Mouse (Mus musculus): ENCODE measurements around the gene Il4i1. TPM values are rescaled to one million over a fixed set of nuclear protein-coding genes. Genes with fewer than 3 reads are reported as not detected.

Gene Il4i1
- total and polyA plus RNA-seq, 2 experiments from 2014 or later = 1.1 TPM; not detected in 1

DNA sequence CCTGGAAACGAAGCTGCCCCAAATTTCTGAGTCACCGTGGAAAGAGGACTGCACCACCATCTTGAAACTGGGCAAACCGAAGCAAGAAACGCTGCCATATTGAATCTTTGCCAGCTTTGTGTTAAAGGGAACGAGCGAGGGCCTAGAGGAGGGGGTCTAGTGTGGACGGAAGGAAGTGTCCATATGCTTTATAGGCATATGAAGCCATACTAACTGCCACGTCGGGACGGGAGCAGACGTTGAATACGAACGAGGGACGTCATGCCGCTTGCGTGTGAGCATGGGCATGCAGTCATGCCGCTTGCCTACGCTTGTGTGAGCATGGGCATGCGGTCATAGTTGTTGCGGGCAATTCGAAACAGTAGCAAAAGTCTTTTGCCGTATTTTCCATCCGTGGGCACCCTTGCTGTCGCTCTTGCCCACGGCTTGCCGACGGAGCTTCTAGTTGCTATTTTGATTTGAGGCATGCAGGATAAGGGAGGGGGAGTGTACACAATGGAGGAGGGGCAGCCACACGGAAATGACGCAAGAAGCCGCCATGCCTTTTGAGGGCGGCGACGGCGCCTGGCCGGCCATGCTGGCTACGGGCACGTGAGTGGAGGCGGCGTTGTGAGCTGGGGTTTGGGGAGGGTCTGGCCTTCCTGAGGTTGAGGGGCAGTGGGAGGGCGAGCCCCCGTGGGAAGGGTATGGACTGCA is 33.4 kb downstream of the Il4i1 start:
- no peaks in the 10 kb centered on the region for H3K9me3 ChIP-seq (replicated peaks; ENCODE audit: control insufficient read depth, low read length)
- peak overlapping the region; percentile 81 for H3K4me3 ChIP-seq (ENCODE audit: low read depth, low read length)
- peak overlapping the region; percentile 82 for H3K4me2 ChIP-seq (ENCODE audit: low read depth, low read length)
- H3K4me1 ChIP-seq (ENCODE audit: control insufficient read depth, insufficient read depth) = peaks cover 21% of the 10 kb centered on the region
- peak overlapping the region; percentile 83 for H3K9ac ChIP-seq (replicated peaks; ENCODE audit: low read depth, low read length)
- under 1% methylated on average over 41 of the region's 41 CpGs for WGBS
- no peaks in the 10 kb centered on the region for H3K27me3 ChIP-seq (ENCODE audit: control insufficient read depth, insufficient read depth, low read length)
- TF ChIP-seq CTCF (IDR thresholded peaks at IDR 0.05; ENCODE audit: low read depth) = no peak
- TF ChIP-seq EP300 (IDR thresholded peaks at IDR 0.05; ENCODE audit: low read depth) = 0 out of 2 replicates have a peak, but pooled peaks have one; percentile 62
- ATAC-seq (ENCODE audit: insufficient read depth, low read depth) (peak; percentile 67), DNase-seq (ENCODE audit: low spot score) (peak; percentile 96)
- peaks cover 29% of the 10 kb centered on the region for H3K36me3 ChIP-seq (replicated peaks; ENCODE audit: control insufficient read depth, insufficient read depth, low read length)
- H3K27ac ChIP-seq (ENCODE audit: low read depth) = peak overlapping the region; percentile 98

DNA sequence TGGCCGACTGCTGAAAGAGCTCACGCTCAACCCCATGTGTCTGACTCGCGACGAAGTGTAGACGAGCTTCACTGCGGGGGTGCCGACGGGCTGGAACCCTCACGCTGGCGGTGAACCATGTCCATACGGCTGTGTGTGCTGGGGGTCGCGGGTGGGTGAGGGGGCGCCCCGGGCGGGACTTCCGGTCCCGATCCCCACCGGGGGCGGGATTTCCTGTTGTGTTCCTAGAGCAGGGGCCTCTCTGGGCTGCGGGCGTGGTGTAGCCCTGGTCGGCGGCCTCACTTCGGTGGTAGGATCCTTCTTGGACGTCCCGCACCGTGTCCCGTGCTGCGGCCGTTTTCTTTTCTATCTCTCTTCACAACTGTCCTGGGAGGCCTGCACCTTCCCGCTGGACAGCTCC is 34.0 kb downstream of the Il4i1 start:
- Histone ChIP-seq H3K27me3 (ENCODE audit: control insufficient read depth, insufficient read depth, low read length) (no peaks in the 10 kb centered on the region), H3K36me3 (replicated peaks; ENCODE audit: control insufficient read depth, insufficient read depth, low read length) (peaks cover 23% of the 10 kb centered on the region), H3K27ac (ENCODE audit: low read depth) (peak overlapping the region; percentile 98), H3K9me3 (replicated peaks; ENCODE audit: control insufficient read depth, low read length) (no peaks in the 10 kb centered on the region), H3K4me3 (ENCODE audit: low read depth, low read length) (peak overlapping the region; percentile 81), H3K9ac (replicated peaks; ENCODE audit: low read depth, low read length) (peak overlapping the region; percentile 83), H3K4me1 (ENCODE audit: control insufficient read depth, insufficient read depth) (peaks cover 25% of the 10 kb centered on the region), H3K4me2 (ENCODE audit: low read depth, low read length) (peak overlapping the region; percentile 82)
- ATAC-seq (ENCODE audit: insufficient read depth, low read depth) (peak; percentile 15), DNase-seq (ENCODE audit: low spot score) (peak; percentile 63)
- 0% methylated on average over 32 of the region's 33 CpGs for WGBS
- TF ChIP-seq EP300 (IDR thresholded peaks at IDR 0.05; ENCODE audit: low read depth) = no peak; the same call in 1 of the 2 replicates
- no peak for TF ChIP-seq CTCF (IDR thresholded peaks at IDR 0.05; ENCODE audit: low read depth)

DNA sequence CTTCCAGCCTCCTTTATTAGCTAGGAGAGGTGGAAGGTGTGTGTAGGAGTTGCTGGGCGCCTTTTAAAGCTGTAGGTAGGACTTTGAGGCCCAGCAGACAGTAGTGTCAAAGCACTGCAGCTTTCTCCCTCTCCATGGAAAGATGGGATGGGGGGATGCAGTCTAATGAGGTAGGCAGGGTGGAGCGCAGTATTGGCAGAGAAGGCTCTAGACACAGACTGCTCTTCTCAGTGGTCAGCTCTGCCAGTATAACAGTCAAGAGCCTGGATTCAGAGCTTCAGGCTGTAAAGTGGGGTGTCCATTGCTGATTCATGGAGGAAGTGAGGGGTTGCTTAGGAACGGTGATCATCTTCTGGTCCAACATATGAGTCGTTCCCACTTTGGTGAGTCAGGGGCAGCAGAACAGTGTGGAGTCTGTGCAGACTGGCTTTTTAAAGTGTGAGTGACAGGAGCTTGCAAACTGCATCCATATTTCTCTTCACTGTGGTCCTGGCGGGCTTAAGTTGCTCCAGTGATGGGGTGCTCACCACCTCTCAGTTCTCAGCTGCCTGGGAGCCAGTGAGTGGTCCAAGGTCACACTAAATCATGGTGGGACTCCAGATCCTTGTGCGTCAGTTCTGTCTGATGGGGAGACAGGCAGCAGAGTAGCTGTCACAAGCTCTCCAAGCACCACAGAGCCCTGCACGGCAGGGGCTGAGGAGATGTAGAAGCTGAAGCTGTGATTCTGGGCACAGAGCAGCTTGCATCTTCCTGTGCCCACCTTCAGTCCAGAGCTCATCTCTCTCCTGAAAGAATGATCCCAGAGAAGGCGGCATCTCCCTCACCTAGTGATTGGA is 34.8 kb downstream of the Il4i1 start:
- no peak for ATAC-seq (ENCODE audit: insufficient read depth, low read depth)
- H3K36me3 ChIP-seq (replicated peaks; ENCODE audit: control insufficient read depth, insufficient read depth, low read length) = peaks cover 14% of the 10 kb centered on the region
- peak overlapping the region; percentile 83 for H3K9ac ChIP-seq (replicated peaks; ENCODE audit: low read depth, low read length)
- H3K4me1 ChIP-seq (ENCODE audit: control insufficient read depth, insufficient read depth) = peaks cover 28% of the 10 kb centered on the region
- peak overlapping the region; percentile 82 for H3K4me2 ChIP-seq (ENCODE audit: low read depth, low read length)
- DNase-seq (ENCODE audit: low spot score) = no peak
- H3K4me3 ChIP-seq (ENCODE audit: low read depth, low read length) = peak overlapping the region; percentile 81
- no peaks in the 10 kb centered on the region for H3K9me3 ChIP-seq (replicated peaks; ENCODE audit: control insufficient read depth, low read length)
- H3K27ac ChIP-seq (ENCODE audit: low read depth) = peak overlapping the region; percentile 98
- TF ChIP-seq EP300 (IDR thresholded peaks at IDR 0.05; ENCODE audit: low read depth) (no peak), CTCF (IDR thresholded peaks at IDR 0.05; ENCODE audit: low read depth) (no peak)
- no peaks in the 10 kb centered on the region for H3K27me3 ChIP-seq (ENCODE audit: control insufficient read depth, insufficient read depth, low read length)
- 56% methylated on average over 8 of the region's 8 CpGs for WGBS

DNA sequence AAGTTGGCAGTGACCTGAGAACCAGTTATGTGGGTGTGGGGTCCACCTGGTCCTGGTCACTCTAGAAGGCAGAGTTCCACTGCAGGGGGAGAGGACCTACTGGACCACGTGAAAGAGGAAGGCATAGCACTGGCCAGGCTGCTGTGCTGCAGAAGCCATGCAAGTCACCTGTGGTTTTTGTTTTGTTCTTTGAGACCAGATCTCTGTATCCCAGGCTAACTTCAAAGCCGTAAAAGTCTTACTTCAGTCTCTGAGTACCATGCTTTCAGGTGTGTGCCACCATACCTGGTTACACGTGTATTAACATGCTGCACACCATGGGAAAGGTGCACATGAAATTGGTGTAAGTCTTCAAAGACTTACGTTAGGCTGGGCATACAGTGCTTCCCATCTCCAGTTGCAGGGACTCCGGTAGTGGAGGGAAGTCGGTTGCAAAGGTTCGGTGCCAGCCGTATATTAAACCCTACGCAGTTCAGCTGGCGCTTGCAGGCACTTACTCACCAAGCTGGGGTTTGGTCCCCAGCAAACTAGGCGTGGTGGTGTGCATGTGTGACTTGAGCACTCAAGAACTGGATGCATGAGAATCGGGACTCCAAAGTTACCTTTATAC is 35.5 kb downstream of the Il4i1 start:
- Histone ChIP-seq H3K27me3 (ENCODE audit: control insufficient read depth, insufficient read depth, low read length) (no peaks in the 10 kb centered on the region), H3K36me3 (replicated peaks; ENCODE audit: control insufficient read depth, insufficient read depth, low read length) (peaks cover 7% of the 10 kb centered on the region), H3K9ac (replicated peaks; ENCODE audit: low read depth, low read length) (no peak overlapping the region), H3K4me3 (ENCODE audit: low read depth, low read length) (no peak overlapping the region), H3K27ac (ENCODE audit: low read depth) (no peak overlapping the region), H3K4me2 (ENCODE audit: low read depth, low read length) (no peak overlapping the region), H3K9me3 (replicated peaks; ENCODE audit: control insufficient read depth, low read length) (no peaks in the 10 kb centered on the region), H3K4me1 (ENCODE audit: control insufficient read depth, insufficient read depth) (peaks cover 34% of the 10 kb centered on the region)
- ATAC-seq (ENCODE audit: insufficient read depth, low read depth) (no peak), DNase-seq (ENCODE audit: low spot score) (no peak)
- 88% methylated on average over 12 of the region's 12 CpGs for WGBS
- TF ChIP-seq CTCF (IDR thresholded peaks at IDR 0.05; ENCODE audit: low read depth) (no peak), EP300 (IDR thresholded peaks at IDR 0.05; ENCODE audit: low read depth) (no peak)

DNA sequence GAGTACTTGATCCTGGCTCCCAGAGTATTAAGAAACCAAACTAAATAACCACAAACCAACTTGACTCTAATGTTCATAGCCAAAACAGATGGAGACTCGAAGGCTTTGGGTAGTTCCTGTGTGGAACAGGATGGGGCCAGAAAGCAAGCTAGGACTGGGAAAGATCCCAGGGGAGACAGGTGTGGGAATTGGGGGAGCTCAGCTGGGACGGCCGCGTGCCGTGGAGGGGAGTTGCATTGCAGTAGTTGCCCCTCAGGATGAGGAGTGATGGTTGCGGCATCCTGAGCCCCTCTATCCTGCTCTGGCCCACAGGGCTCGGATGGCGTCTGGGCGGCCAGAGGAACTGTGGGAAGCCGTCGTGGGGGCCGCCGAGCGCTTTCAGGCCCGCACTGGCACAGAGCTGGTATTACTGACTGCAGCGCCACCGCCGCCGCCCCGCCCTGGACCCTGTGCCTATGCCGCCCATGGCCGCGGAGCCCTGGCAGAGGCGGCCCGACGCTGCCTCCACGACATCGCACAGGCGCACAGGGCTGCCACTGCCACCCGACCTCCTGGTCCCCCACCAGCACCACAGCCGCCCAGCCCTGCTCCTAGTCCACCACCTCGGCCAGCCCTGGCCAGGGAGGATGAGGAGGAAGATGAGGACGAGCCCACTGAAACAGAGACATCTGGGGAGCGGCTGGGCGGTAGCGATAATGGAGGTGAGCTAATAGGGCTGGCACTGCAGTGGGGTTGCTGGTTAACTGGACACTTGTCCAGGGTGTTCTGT is 36.3 kb downstream of the Il4i1 start:
- no peak overlapping the region for H3K9ac ChIP-seq (replicated peaks; ENCODE audit: low read depth, low read length)
- no peak overlapping the region for H3K27ac ChIP-seq (ENCODE audit: low read depth)
- 0 out of 2 replicates have a peak, but pooled peaks cover 4% of the 10 kb centered on the region for H3K36me3 ChIP-seq (replicated peaks; ENCODE audit: control insufficient read depth, insufficient read depth, low read length)
- no peaks in the 10 kb centered on the region for H3K9me3 ChIP-seq (replicated peaks; ENCODE audit: control insufficient read depth, low read length)
- ATAC-seq (ENCODE audit: insufficient read depth, low read depth) (no peak), DNase-seq (ENCODE audit: low spot score) (no peak)
- 85% methylated on average over 36 of the region's 36 CpGs for WGBS
- H3K4me2 ChIP-seq (ENCODE audit: low read depth, low read length) = no peak overlapping the region
- no peak overlapping the region for H3K4me3 ChIP-seq (ENCODE audit: low read depth, low read length)
- no peaks in the 10 kb centered on the region for H3K27me3 ChIP-seq (ENCODE audit: control insufficient read depth, insufficient read depth, low read length)
- TF ChIP-seq CTCF (IDR thresholded peaks at IDR 0.05; ENCODE audit: low read depth) (no peak), EP300 (IDR thresholded peaks at IDR 0.05; ENCODE audit: low read depth) (no peak)
- peaks cover 33% of the 10 kb centered on the region for H3K4me1 ChIP-seq (ENCODE audit: control insufficient read depth, insufficient read depth)
